Mouse (Mus musculus): Measurements from ENCODE around the gene Nek1. TPM values are rescaled to one million over a fixed set of nuclear protein-coding genes. Genes with fewer than 3 reads are reported as not detected.

Gene Nek1
- polyA plus RNA-seq, 1 experiment from 2014 or later = 22.9 TPM

GRCm38 (mm10) chr8:61158540-61158939 lies 165.5 kb downstream of the Nek1 start:
- Histone ChIP-seq H3K9ac (no peak overlapping the region), H3K9me3 (no peaks in the 10 kb centered on the region), H3K4me1 (no peaks in the 10 kb centered on the region), H3K27ac (no peak overlapping the region), H3K4me3 (no peak overlapping the region), H3K27me3 (no peaks in the 10 kb centered on the region), H3K36me3 (no peaks in the 10 kb centered on the region), H3K4me2 (no peak overlapping the region)
- ATAC-seq (ENCODE audit: insufficient number of reproducible peaks, insufficient read depth, low FRiP score, low TSS enrichment, low read depth) = no peak
- 80% methylated on average over 3 of the region's 3 CpGs for WGBS

- Histone ChIP-seq H3K9ac (no peak overlapping the region), H3K4me2 (no peak overlapping the region), H3K27ac (no peak overlapping the region), H3K4me3 (no peak overlapping the region), H3K4me1 (no peaks in the 10 kb centered on the region), H3K36me3 (no peaks in the 10 kb centered on the region), H3K27me3 (no peaks in the 10 kb centered on the region), H3K9me3 (no peaks in the 10 kb centered on the region)
- ATAC-seq (ENCODE audit: insufficient number of reproducible peaks, insufficient read depth, low FRiP score, low TSS enrichment, low read depth) = no peak
- WGBS = 83% methylated on average over 6 of the region's 6 CpGs
Observed at GRCm38 (mm10) chr8:61161461-61162185, 168.6 kb downstream of the Nek1 start.

- no peak overlapping the region for H3K27ac ChIP-seq
- ATAC-seq (ENCODE audit: insufficient number of reproducible peaks, insufficient read depth, low FRiP score, low TSS enrichment, low read depth) = no peak
- no peak overlapping the region for H3K4me3 ChIP-seq
- no peaks in the 10 kb centered on the region for H3K4me1 ChIP-seq
- no peaks in the 10 kb centered on the region for H3K36me3 ChIP-seq
- H3K4me2 ChIP-seq = no peak overlapping the region
- 60% methylated on average over 1 of the region's 1 CpGs for WGBS
- no peaks in the 10 kb centered on the region for H3K9me3 ChIP-seq
- H3K27me3 ChIP-seq = no peaks in the 10 kb centered on the region
- H3K9ac ChIP-seq = no peak overlapping the region
Observed at GRCm38 (mm10) chr8:61162186-61162566, 169.2 kb downstream of the Nek1 start.

- no peak for ATAC-seq (ENCODE audit: insufficient number of reproducible peaks, insufficient read depth, low FRiP score, low TSS enrichment, low read depth)
- WGBS = 53% methylated on average over 3 of the region's 3 CpGs
- Histone ChIP-seq H3K36me3 (no peaks in the 10 kb centered on the region), H3K9me3 (no peaks in the 10 kb centered on the region), H3K4me3 (no peak overlapping the region), H3K4me1 (peaks cover 5% of the 10 kb centered on the region; the same call in 1 of the 2 replicates), H3K9ac (no peak overlapping the region), H3K27me3 (no peaks in the 10 kb centered on the region), H3K4me2 (no peak overlapping the region), H3K27ac (no peak overlapping the region)
Observed at GRCm38 (mm10) chr8:61171546-61171945, 178.6 kb downstream of the Nek1 start.

- no peak overlapping the region for H3K4me3 ChIP-seq
- H3K27ac ChIP-seq = no peak overlapping the region
- no peak for ATAC-seq (ENCODE audit: insufficient number of reproducible peaks, insufficient read depth, low FRiP score, low TSS enrichment, low read depth)
- no peaks in the 10 kb centered on the region for H3K27me3 ChIP-seq
- no peak overlapping the region for H3K9ac ChIP-seq
- H3K4me1 ChIP-seq = peaks cover 5% of the 10 kb centered on the region; the same call in 1 of the 2 replicates
- WGBS = 70% methylated on average over 7 of the region's 7 CpGs
- no peak overlapping the region for H3K4me2 ChIP-seq
- H3K9me3 ChIP-seq = no peaks in the 10 kb centered on the region
- no peaks in the 10 kb centered on the region for H3K36me3 ChIP-seq
Observed at GRCm38 (mm10) chr8:61173921-61174492, 181.0 kb downstream of the Nek1 start.

GRCm38 (mm10) chr8:61175876-61176275 lies 182.9 kb downstream of the Nek1 start:
- H3K9me3 ChIP-seq = no peaks in the 10 kb centered on the region
- no peak for ATAC-seq (ENCODE audit: insufficient number of reproducible peaks, insufficient read depth, low FRiP score, low TSS enrichment, low read depth)
- no peak overlapping the region for H3K27ac ChIP-seq
- no peak overlapping the region for H3K9ac ChIP-seq
- WGBS = 90% methylated on average over 2 of the region's 2 CpGs
- H3K4me1 ChIP-seq = peaks cover 5% of the 10 kb centered on the region; the same call in 1 of the 2 replicates
- H3K27me3 ChIP-seq = no peaks in the 10 kb centered on the region
- H3K36me3 ChIP-seq = no peaks in the 10 kb centered on the region
- H3K4me3 ChIP-seq = no peak overlapping the region
- no peak overlapping the region for H3K4me2 ChIP-seq

GRCm38 (mm10) chr8:61177680-61178593 lies 184.9 kb downstream of the Nek1 start:
- Histone ChIP-seq H3K27ac (no peak overlapping the region), H3K4me2 (no peak overlapping the region), H3K9me3 (no peaks in the 10 kb centered on the region), H3K27me3 (no peaks in the 10 kb centered on the region), H3K4me1 (peaks cover 5% of the 10 kb centered on the region; the same call in 1 of the 2 replicates), H3K36me3 (no peaks in the 10 kb centered on the region), H3K9ac (no peak overlapping the region), H3K4me3 (no peak overlapping the region)
- 72% methylated on average over 12 of the region's 12 CpGs for WGBS
- ATAC-seq (ENCODE audit: insufficient number of reproducible peaks, insufficient read depth, low FRiP score, low TSS enrichment, low read depth) = no peak

- no peaks in the 10 kb centered on the region for H3K36me3 ChIP-seq
- no peak overlapping the region for H3K4me3 ChIP-seq
- H3K27ac ChIP-seq = no peak overlapping the region
- 80% methylated on average over 11 of the region's 11 CpGs for WGBS
- H3K9me3 ChIP-seq = no peaks in the 10 kb centered on the region
- no peak for ATAC-seq (ENCODE audit: insufficient number of reproducible peaks, insufficient read depth, low FRiP score, low TSS enrichment, low read depth)
- H3K27me3 ChIP-seq = no peaks in the 10 kb centered on the region
- no peak overlapping the region for H3K4me2 ChIP-seq
- H3K4me1 ChIP-seq = peaks cover 5% of the 10 kb centered on the region; the same call in 1 of the 2 replicates
- H3K9ac ChIP-seq = no peak overlapping the region
Observed at GRCm38 (mm10) chr8:61178594-61179140, 185.7 kb downstream of the Nek1 start.

Other genes with a start within 250 kb of the Nek1 start
- gene Hpf1, start 102.8 kb upstream of the Nek1 start, polyA plus RNA-seq (2015; fragmentation: Nextera tagmentation; extraction: Ambion mirVana) = 117 and 122 TPM in 2 replicates
- 13.4 and 13.6 TPM in 2 replicates for gene Clcn3, start 9.9 kb upstream of the Nek1 start, polyA plus RNA-seq (2015; fragmentation: Nextera tagmentation; extraction: Ambion mirVana)
- gene Sh3rf1, start 230.7 kb downstream of the Nek1 start, polyA plus RNA-seq (2015; fragmentation: Nextera tagmentation; extraction: Ambion mirVana) = 14.9 and 16.1 TPM in 2 replicates

Data from embryonic facial prominence, embryonic 13.5 days (tissue).